Mouse (Mus musculus): ENCODE measurements around the gene Eif4e.
"Not testable (repeated sequence)": the region's sequence is repeated elsewhere in the genome, so short reads cannot be mapped to it uniquely, and the experiment has no call there.

The Eif4e gene

DNA sequence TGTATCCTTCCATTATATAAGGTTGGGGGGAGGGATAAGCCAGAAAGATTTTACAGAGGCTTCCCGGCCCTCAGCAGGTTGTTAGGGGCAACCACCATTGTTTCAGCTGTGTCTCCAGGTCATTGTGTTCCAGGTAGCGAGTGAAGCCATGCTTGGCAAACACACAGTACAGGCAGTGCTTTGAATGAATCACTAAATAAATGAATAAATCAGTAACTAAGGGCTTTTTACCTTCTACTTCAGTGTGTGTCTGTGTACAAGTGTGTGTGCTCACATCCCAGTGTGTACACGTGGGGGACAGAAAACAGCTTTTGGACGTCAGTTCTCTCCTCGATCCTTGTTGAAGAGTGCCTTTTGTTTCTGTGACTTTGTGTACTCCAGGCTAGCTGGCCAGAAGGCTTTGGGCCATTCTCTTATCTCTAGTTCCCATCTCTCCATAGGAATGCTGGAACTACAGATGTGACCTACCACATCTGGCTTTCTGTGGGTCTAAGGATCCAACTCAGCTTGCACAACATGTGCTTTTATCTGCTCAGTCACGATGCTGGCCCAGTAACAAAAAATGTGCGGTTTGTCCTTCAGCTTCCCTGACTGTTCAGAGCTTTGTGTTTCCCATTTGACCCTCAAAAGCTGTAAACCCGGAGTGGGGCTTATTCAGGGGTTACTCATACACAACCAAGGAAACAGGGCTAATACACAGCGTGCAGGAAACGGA lies 10.2 kb upstream of the Eif4e start:
- no peak for DNase-seq (ENCODE audit: extremely low spot score, low spot score)

- no peak for DNase-seq (ENCODE audit: extremely low spot score, low spot score)
Measured at GRCm38 (mm10) chr3:138517881-138518280, 8.1 kb upstream of the Eif4e start.

DNA sequence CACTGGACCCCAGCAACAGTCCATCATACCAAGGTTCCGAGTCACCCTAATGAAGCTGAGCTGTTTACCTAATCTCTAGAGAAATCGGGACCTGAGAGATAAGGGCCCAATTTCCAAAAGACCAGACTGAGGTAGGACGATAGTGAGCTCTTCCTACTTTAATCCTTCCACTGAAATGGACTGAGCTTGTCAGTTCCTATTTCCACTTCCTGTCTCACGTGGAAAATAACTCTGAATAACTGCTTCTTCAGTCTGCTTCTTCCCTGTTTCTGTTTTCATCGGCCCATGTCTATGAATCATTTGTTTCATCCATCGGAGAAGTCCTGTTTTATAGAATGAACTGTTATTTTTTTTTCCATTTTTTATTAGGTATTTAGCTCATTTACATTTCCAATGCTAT lies 6.8 kb upstream of the Eif4e start:
- no peak for DNase-seq (ENCODE audit: extremely low spot score, low spot score)

- no peak for DNase-seq (ENCODE audit: extremely low spot score, low spot score)
Measured at GRCm38 (mm10) chr3:138523956-138524355, 2.0 kb upstream of the Eif4e start.

DNA sequence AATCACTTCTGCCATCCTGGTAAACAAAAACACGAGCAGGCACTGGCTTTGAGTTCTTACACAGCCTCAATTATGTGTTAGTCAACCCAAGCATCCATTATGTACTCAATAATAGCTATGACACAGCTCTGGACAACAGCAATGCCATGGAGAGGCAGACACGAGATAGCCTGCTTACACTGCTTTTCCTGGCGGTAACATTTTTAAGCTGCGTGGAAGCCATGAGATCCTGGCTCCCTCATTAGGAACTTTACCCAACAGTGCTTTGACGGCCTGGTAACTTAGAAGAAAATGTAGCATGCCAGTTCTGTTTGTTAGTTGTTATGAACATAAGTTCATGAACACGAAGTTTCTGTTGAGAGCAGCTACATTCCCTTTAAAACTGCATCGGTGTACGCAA lies 485 bp upstream of the Eif4e start:
- no peak for DNase-seq (ENCODE audit: extremely low spot score, low spot score)

DNA sequence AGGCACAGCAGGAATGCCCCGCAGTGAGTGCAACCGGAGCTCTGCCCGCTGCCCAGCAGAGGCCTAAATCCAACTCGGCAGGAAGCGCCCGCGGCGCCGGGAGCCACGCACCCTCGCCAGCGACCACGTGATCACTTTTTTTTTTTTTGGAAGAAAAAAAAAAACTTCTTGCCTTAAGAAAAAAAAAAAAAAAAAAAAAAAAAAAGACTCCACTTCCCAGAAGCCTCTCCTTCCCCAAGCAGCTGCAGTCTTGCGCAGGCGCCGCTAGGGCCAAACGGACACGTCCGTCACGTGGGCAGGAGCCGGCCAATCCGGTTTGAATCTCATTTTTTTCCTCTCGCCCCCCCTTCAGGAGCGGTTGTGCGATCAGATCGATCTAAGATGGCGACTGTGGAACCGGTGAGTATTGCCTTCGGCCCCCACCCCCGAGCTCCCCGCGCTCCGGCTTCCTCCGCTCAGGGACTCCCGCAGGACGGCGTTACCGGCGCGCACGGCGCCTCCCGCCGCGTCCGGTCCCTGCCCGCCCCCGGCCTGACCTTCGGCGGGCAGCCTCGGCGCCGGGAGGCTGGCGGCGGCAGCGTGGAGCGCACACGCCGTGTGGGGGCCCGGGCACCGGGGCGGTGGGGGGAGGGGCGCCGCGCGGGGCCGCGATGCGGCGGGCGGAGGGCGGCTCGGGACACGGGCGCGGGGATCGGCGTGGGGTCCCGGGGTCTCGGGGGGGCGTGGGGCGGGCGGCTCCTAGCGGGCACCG lies 1.1 kb downstream of the Eif4e start:
- peak; percentile 95 for DNase-seq (ENCODE audit: extremely low spot score, low spot score)

- DNase-seq (ENCODE audit: extremely low spot score, low spot score): peak; percentile 83
Measured at GRCm38 (mm10) chr3:138527667-138528231, 1.8 kb downstream of the Eif4e start.

DNA sequence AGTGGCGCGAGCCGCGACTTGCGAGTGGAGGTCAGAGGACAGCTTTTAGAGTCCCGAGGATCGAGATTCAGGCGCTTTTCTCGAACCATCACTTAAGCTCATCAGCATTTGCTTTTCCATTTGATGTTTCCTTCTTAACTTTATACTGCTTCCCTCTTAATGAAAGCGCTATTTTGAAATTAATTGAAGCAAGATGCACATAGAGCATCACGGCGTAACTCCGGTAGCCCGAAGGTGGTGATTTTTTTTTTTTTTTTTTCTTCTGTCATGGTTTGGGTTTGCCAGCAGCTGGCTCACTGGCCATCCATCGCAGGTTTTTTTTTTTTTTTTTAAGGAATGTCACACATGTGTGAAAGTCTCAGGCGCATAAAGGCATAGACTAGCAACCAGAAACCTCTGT lies 2.3 kb downstream of the Eif4e start:
- no peak for DNase-seq (ENCODE audit: extremely low spot score, low spot score)

DNA sequence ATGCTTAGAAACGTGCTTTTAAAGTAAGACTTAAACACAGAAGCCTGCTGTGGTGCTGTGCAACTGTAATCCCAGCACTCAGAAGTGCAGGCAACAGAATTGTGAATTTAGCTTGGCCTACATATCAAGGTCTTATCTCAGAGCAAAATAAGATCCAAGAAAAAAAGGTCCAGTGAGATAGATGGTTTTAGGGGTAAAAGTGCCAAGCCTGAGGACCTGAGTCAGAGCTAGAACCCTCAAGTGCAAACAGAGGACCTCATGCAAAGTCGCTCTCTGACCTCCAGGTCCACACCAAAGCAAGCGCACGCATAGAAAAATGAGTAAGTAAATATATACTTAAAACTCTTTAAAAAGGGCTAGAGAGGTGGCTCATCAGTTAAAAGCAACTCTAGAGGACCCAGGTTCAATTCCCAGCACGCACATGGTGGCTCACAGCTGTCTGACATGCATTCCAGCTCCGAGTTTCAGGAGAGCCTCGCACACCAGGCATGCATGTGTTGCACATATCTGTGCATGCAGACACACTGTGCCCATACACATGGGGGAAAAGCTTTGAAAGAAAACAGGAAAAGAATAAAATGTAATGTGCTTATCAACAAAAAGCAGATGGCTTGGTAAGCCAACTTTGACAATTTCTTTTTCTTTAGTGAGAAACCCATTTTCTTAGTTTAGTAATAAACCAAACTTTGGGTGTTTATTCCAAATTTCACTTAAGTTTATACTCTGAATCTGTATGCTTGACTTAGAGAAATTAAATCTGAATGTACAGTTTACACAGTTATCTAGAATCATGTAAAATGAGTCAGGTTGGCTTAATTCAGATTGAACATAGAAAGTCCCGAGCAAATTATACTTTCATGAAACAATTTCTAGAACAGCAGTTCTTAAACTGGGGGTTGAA lies 4.8 kb downstream of the Eif4e start:
- DNase-seq (ENCODE audit: extremely low spot score, low spot score): no peak

DNA sequence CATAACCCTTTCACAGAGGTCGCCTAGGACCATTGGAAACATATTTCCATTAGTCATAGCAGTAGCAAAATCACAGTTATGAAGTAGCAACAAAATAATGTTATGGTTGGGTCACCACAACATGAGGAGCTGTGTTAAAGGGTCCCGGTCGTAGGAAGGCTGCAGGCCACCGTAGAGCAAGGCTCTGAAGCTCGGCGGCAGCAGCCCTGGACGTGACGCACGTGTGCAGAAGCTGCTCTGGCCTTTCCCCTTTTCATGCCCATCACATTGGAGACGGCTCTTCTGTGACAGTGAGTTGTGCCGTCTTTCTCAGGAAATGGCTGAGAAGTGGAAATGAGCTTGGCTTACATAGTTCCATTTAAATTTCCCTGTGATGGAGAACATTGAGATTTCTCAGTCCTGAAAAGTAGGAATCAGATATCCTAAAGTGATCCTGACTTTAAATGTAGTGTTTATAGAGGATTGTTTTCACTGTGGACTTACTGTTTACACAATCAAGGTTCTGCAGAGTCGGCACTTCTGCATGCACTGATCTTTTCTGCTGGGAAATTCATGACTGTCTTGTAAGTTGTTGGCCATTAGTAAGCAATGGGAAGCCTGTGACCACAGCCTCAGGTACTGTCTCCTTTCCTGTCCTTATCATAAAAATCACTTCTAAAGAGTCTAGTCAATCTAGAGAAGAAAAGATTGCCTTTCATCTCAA lies 5.7 kb downstream of the Eif4e start:
- no peak for DNase-seq (ENCODE audit: extremely low spot score, low spot score)

- DNase-seq (ENCODE audit: extremely low spot score, low spot score): no peak
Measured at GRCm38 (mm10) chr3:138532764-138533163, 6.8 kb downstream of the Eif4e start.

DNA sequence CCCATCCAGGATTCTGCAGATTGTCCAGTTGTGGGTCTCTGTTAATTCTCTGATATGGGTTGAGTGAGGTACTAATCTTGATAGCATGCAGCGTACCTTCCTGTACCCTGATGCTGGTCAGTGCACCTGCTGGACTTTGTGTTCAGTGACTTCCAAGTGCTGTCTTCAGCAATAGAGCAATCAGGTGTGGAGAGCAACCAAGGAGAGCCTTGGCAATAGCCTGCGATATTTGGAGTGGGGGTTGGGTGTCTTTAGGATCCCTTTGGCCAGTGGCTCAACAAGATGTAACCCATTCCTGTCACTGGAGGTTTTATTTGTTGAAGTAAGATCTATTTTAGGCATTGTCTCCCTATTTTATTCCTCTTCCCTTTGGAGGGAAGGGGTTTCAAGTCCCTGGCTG lies 10.1 kb downstream of the Eif4e start:
- no peak for DNase-seq (ENCODE audit: extremely low spot score, low spot score)

GRCm38 (mm10) chr3:138542621-138543020 lies 16.6 kb downstream of the Eif4e start:
- DNase-seq (ENCODE audit: extremely low spot score, low spot score): no peak

GRCm38 (mm10) chr3:138544117-138544516 lies 18.1 kb downstream of the Eif4e start:
- no peak for DNase-seq (ENCODE audit: extremely low spot score, low spot score)

DNA sequence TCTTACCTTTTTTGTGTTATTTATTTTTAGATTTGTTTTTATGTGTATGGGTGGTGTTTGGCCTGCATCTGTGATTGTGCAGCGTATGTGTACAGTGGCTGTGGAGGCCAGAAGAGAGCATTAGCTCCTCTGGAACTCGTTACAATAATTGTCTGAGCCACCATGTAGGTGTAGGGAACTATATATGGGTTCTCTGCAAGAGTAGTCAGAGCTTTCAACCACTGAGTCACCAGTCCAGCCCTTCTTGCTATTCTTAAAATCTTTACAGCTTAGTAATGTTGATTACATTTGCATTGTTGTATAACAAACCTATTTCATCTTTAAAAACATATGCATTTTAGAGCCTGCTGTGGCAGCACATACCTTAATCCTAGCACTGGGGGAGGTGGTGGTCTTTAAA lies 20.7 kb downstream of the Eif4e start:
- no peak for DNase-seq (ENCODE audit: extremely low spot score, low spot score)

DNA sequence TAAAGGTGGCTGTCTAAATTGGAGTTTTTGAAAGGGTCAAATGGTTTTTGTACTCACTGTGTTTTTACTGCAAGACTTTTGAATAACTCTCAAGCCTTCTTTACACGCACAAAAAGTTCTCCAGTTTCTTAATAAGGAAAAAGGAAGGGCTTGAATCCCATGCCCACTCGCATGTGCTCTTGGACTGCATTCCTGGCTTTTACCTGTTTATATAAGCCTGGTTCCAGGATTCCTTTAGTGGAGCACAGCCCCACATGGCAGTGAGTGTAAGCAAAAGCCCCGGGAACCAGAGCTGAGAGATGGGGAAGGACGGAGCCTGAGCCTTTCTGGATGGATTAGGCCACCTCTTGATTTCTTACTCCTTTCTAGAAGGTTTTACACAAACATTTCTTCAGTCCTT lies 23.1 kb downstream of the Eif4e start:
- DNase-seq (ENCODE audit: extremely low spot score, low spot score): no peak

GRCm38 (mm10) chr3:138550336-138551123 lies 24.6 kb downstream of the Eif4e start:
- DNase-seq (ENCODE audit: extremely low spot score, low spot score): no peak

DNA sequence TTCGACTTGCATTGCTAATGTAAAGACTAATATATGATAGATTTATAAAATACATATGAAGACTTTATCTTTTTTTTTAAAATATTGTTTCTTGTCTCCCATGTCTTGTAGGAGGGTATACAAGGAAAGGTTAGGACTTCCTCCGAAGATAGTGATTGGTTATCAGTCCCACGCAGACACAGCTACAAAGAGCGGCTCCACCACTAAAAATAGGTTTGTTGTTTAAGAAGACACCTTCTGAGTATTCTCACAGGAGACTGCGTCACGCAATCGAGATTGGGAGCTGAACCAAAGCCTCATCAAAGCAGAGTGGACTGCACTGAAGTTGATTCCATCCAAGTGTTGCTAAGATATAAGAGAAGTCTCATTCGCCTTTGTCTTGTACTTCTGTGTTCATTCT lies 29.3 kb downstream of the Eif4e start:
- not testable (repeated sequence) for DNase-seq (ENCODE audit: extremely low spot score, low spot score)

DNA sequence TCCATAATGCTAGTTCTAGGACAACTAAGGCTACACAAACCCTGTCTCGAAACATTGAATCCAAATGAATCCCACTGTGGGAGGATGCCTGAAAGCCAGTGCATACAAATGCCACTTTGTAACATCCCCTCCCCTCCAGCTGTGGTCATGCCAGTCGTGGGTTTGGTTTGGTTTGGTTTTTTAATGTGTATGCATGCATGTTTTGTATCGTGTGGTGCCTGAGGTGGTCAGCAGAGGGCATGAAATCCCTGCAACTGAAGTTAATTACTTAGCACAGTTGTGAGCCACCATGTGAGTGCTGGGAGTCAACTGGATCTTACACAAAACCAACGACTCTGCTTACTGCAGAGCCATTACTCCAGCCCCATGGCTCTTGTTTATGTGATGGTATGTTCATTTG lies 32.5 kb downstream of the Eif4e start:
- no peak for DNase-seq (ENCODE audit: extremely low spot score, low spot score)

DNA sequence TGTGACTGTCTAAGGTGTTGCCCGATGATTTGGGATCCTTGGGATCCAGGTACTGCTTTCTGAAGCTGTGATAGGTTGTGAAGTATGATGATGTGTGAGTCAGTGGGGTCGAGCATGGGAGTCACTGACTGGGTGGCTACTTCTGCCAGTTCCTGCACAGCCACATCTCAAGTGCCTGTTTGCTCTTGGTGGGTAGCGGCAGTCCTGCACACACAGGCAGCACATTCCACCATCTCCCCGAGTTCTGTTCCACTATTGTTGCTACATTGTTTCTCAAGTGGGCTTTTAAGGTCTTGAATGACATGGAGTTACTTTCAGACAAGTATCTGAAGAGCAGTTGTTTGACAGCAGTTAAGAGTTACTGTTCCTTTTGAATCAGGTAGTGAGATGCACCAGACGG lies 34.3 kb downstream of the Eif4e start:
- DNase-seq (ENCODE audit: extremely low spot score, low spot score): no peak

All from neural tube, embryonic 10.5 days (tissue).